Mouse (Mus musculus): Measurements from ENCODE around the gene BC005624. TPM values are rescaled to one million over a fixed set of nuclear protein-coding genes. Genes with fewer than 3 reads are reported as not detected.
"Not testable (repeated sequence)": the region's sequence is repeated elsewhere in the genome, so short reads cannot be mapped to it uniquely, and the experiment has no call there.

Gene BC005624
- polyA plus RNA-seq, 1 experiment, result 43.6 TPM

- no peaks in the 10 kb centered on the region for H3K9me3 ChIP-seq (replicated peaks; ENCODE audit: control insufficient read depth, insufficient read depth, low read length, poor library complexity, severe bottlenecking)
- no peak for TF ChIP-seq CTCF (IDR thresholded peaks at IDR 0.05; ENCODE audit: low read depth, low read length)
- no peak for TF ChIP-seq POLR2A (IDR thresholded peaks at IDR 0.05; ENCODE audit: insufficient read depth, low read length)
- no peak for TF ChIP-seq EP300 (IDR thresholded peaks at IDR 0.05; ENCODE audit: insufficient read depth, low read depth, low read length)
- H3K27ac ChIP-seq (ENCODE audit: insufficient read depth, low read length), result no peak overlapping the region
- no peaks in the 10 kb centered on the region for H3K27me3 ChIP-seq (ENCODE audit: control insufficient read depth, insufficient read depth, low read length, poor library complexity, severe bottlenecking)
- no peak overlapping the region for H3K4me3 ChIP-seq (ENCODE audit: low read depth, low read length)
- peaks cover 6% of the 10 kb centered on the region for H3K4me1 ChIP-seq (ENCODE audit: control insufficient read depth, insufficient read depth, low read length)
- H3K36me3 ChIP-seq (ENCODE audit: control insufficient read depth, insufficient read depth, low read length, poor library complexity, severe bottlenecking), result no peaks in the 10 kb centered on the region; the same call in 1 of the 2 replicates
- H3K9ac ChIP-seq (ENCODE audit: low read depth, poor library complexity, severe bottlenecking), result no peak overlapping the region
Measured at GRCm38 (mm10) chr2:30936808-30937207, 45.2 kb downstream of the BC005624 start.

DNA sequence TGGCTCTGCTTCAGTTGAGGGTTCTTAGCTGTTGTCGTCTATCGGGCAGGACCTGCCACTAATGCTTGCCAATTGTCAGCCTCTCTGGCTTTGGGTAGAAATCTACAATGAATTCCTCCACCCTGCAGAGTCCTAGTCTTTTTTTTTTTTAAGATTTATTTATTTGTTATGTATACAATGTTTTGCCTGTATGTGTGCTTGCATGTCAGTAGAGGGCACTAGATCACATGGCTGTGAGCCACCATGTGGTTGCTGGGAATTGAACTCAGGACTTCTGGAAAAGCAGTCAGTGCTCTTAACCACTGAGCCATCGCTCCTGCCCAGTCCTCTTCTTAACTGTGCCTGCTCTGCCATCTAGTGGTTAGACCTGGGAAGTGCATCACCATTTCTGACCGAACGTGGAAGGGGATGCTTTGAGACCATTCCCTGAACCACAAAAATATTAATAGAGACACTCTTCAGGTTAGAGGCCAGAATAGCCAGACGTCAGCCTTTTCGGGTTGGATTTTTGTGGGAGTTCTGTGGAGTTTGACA is 48.0 kb downstream of the BC005624 start:
- Histone ChIP-seq H3K4me1 (ENCODE audit: control insufficient read depth, insufficient read depth, low read length) (peaks cover 6% of the 10 kb centered on the region), H3K27ac (ENCODE audit: insufficient read depth, low read length) (no peak overlapping the region), H3K4me3 (ENCODE audit: low read depth, low read length) (no peak overlapping the region), H3K9me3 (replicated peaks; ENCODE audit: control insufficient read depth, insufficient read depth, low read length, poor library complexity, severe bottlenecking) (no peaks in the 10 kb centered on the region), H3K9ac (ENCODE audit: low read depth, poor library complexity, severe bottlenecking) (no peak overlapping the region), H3K27me3 (ENCODE audit: control insufficient read depth, insufficient read depth, low read length, poor library complexity, severe bottlenecking) (no peaks in the 10 kb centered on the region), H3K36me3 (ENCODE audit: control insufficient read depth, insufficient read depth, low read length, poor library complexity, severe bottlenecking) (no peaks in the 10 kb centered on the region)
- TF ChIP-seq EP300 (IDR thresholded peaks at IDR 0.05; ENCODE audit: insufficient read depth, low read depth, low read length) (0 out of 2 replicates have a peak, but pooled peaks have one; percentile 10), POLR2A (IDR thresholded peaks at IDR 0.05; ENCODE audit: insufficient read depth, low read length) (no peak), CTCF (IDR thresholded peaks at IDR 0.05; ENCODE audit: low read depth, low read length) (peak; percentile 84)

DNA sequence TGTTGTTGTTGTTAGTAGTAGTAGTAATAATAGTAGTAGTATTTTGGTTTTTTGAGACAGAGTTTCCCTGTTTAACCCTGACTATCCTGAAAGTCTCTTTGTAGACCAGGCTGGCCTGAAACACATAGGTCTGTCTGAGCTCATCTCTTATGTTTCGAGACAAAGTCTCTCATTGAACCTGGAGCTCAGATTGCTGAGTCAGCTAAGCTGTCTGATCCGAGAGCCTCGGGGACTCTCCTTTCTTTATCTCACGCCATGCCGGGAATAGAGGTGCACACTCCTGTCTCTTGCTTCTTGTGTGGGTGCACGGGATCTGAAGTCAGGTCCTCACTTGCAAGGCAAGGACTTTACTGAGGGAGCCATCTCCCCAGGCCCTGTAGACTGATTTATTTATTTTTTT is 49.0 kb downstream of the BC005624 start:
- no peaks in the 10 kb centered on the region for H3K27me3 ChIP-seq (ENCODE audit: control insufficient read depth, insufficient read depth, low read length, poor library complexity, severe bottlenecking)
- H3K27ac ChIP-seq (ENCODE audit: insufficient read depth, low read length), result no peak overlapping the region
- no peak overlapping the region for H3K4me3 ChIP-seq (ENCODE audit: low read depth, low read length)
- no peak overlapping the region for H3K9ac ChIP-seq (ENCODE audit: low read depth, poor library complexity, severe bottlenecking)
- no peaks in the 10 kb centered on the region for H3K36me3 ChIP-seq (ENCODE audit: control insufficient read depth, insufficient read depth, low read length, poor library complexity, severe bottlenecking)
- H3K4me1 ChIP-seq (ENCODE audit: control insufficient read depth, insufficient read depth, low read length), result peaks cover 6% of the 10 kb centered on the region
- no peak for TF ChIP-seq CTCF (IDR thresholded peaks at IDR 0.05; ENCODE audit: low read depth, low read length)
- no peak for TF ChIP-seq EP300 (IDR thresholded peaks at IDR 0.05; ENCODE audit: insufficient read depth, low read depth, low read length)
- no peak for TF ChIP-seq POLR2A (IDR thresholded peaks at IDR 0.05; ENCODE audit: insufficient read depth, low read length)
- no peaks in the 10 kb centered on the region for H3K9me3 ChIP-seq (replicated peaks; ENCODE audit: control insufficient read depth, insufficient read depth, low read length, poor library complexity, severe bottlenecking)

DNA sequence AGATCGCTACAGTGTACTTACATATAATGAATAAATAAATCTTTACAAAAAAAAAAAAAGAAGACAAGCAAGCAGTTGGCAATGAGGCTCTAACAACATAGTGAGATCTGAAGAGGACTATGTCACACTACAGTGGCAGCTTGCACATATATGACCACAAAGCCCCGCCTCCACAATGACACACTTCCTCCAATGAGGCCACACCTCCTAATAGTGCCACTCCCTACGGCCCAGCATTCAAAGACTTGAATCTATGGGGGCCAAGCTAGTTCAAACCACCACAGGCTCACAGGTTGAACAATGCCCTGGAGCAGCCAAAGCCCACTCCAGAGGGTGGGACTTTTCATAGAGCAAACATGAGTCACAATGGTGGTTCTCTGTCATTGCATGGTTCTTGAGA is 50.1 kb downstream of the BC005624 start:
- Histone ChIP-seq H3K27ac (ENCODE audit: insufficient read depth, low read length) (no peak overlapping the region), H3K4me3 (ENCODE audit: low read depth, low read length) (no peak overlapping the region), H3K36me3 (ENCODE audit: control insufficient read depth, insufficient read depth, low read length, poor library complexity, severe bottlenecking) (no peaks in the 10 kb centered on the region), H3K27me3 (ENCODE audit: control insufficient read depth, insufficient read depth, low read length, poor library complexity, severe bottlenecking) (no peaks in the 10 kb centered on the region), H3K9ac (ENCODE audit: low read depth, poor library complexity, severe bottlenecking) (no peak overlapping the region), H3K9me3 (replicated peaks; ENCODE audit: control insufficient read depth, insufficient read depth, low read length, poor library complexity, severe bottlenecking) (no peaks in the 10 kb centered on the region), H3K4me1 (ENCODE audit: control insufficient read depth, insufficient read depth, low read length) (peaks cover 6% of the 10 kb centered on the region)
- TF ChIP-seq POLR2A (IDR thresholded peaks at IDR 0.05; ENCODE audit: insufficient read depth, low read length), result no peak
- TF ChIP-seq EP300 (IDR thresholded peaks at IDR 0.05; ENCODE audit: insufficient read depth, low read depth, low read length), result no peak
- no peak for TF ChIP-seq CTCF (IDR thresholded peaks at IDR 0.05; ENCODE audit: low read depth, low read length)

DNA sequence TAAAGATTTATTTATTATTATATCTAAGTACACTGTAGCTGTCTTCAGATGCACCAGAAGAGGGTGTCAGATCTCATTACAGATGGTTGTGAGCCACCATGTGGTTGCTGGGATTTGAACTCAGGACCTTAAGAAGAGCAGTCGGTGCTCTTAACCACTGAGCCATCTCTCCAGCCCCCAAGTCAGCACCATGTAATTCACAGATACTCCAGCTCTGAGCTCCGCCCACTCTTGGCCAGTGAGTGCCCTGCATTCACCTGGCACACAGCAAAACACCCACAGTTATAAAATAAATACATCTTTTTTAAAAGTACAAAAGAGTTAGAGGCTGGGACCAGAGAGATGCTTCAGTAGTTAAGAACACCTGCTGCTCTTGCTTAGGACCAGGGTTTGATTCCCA is 51.2 kb downstream of the BC005624 start:
- not testable (repeated sequence) for H3K4me3 ChIP-seq (ENCODE audit: low read depth, low read length); H3K36me3 ChIP-seq (ENCODE audit: control insufficient read depth, insufficient read depth, low read length, poor library complexity, severe bottlenecking); H3K9ac ChIP-seq (ENCODE audit: low read depth, poor library complexity, severe bottlenecking); H3K27ac ChIP-seq (ENCODE audit: insufficient read depth, low read length); H3K4me1 ChIP-seq (ENCODE audit: control insufficient read depth, insufficient read depth, low read length); H3K9me3 ChIP-seq (replicated peaks; ENCODE audit: control insufficient read depth, insufficient read depth, low read length, poor library complexity, severe bottlenecking); H3K27me3 ChIP-seq (ENCODE audit: control insufficient read depth, insufficient read depth, low read length, poor library complexity, severe bottlenecking)

DNA sequence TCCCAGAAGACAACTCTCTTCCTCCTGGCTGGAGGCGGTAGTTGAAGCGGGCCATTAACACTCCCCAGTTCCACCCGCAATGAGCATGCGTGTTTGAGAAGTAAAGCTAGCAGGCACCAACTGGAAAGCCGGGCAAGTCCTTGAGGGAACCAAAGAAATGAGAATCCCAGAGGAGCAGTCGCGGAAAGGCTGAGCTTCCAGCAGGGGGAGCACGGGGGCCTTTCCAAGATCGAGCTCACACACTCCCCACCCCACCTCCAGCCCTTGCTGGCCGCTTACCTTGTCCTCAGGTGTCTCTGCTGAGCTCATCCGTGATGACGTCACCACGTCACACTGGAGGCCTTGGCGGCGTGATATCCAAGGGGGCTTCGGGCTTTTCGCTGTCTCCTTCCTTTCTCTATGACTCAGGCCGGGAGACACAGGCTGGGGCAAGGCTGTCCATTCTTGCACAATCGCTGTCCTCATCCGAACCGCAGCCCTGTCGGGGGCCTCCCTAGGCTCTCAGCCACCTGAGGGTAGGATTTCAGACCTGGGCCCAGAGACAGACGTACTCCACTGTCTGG is 52.4 kb downstream of the BC005624 start, which contains the start of gene Ptges:
Gene Ptges (minus strand): TSS at position 381 of the 563 bp plus-strand sequence.
- peak within 1 kb of the TSS; percentile 41 for H3K9ac ChIP-seq (ENCODE audit: low read depth, poor library complexity, severe bottlenecking)
- peak within 1 kb of the TSS; percentile 59 for H3K27ac ChIP-seq (ENCODE audit: insufficient read depth, low read length)
- no peaks in the 10 kb centered on the region for H3K27me3 ChIP-seq (ENCODE audit: control insufficient read depth, insufficient read depth, low read length, poor library complexity, severe bottlenecking)
- H3K36me3 ChIP-seq (ENCODE audit: control insufficient read depth, insufficient read depth, low read length, poor library complexity, severe bottlenecking), result no peaks in the 10 kb centered on the region
- H3K4me1 ChIP-seq (ENCODE audit: control insufficient read depth, insufficient read depth, low read length), result peaks cover 8% of the 10 kb centered on the region
- H3K4me3 ChIP-seq (ENCODE audit: low read depth, low read length), result peak within 1 kb of the TSS; percentile 63
- no peaks in the 10 kb centered on the region for H3K9me3 ChIP-seq (replicated peaks; ENCODE audit: control insufficient read depth, insufficient read depth, low read length, poor library complexity, severe bottlenecking)
- TF ChIP-seq EP300 (IDR thresholded peaks at IDR 0.05; ENCODE audit: insufficient read depth, low read depth, low read length) (0 out of 2 replicates have a peak, but pooled peaks have one; percentile 26), CTCF (IDR thresholded peaks at IDR 0.05; ENCODE audit: low read depth, low read length) (peak; percentile 64), POLR2A (IDR thresholded peaks at IDR 0.05; ENCODE audit: insufficient read depth, low read length) (no peak)
